Mouse (Mus musculus) liver, embryonic 14.5 days (tissue): Measurements from ENCODE around the gene Als2cr12.
"Not testable (repeated sequence)": the region's sequence is repeated elsewhere in the genome, so short reads cannot be mapped to it uniquely, and the experiment has no call there.

Source experiments
- CTCF ChIP-seq: IDR thresholded peaks from 2 replicates; pipeline ENCODE4 v1.5.1; 2016; ENCODE audit warnings: antibody characterized with exemption, low read depth, control low read depth
- EP300 ChIP-seq: IDR thresholded peaks from 2 replicates; pipeline ENCODE4 v1.6.1; 2016; ENCODE audit warnings: antibody characterized with exemption, low read depth

- TF ChIP-seq EP300 = not testable (repeated sequence)
- TF ChIP-seq CTCF = peak; percentile 39
These were observed 1.8 kb upstream of the Als2cr12 start for GRCm38 (mm10) chr1:58697607-58698006.
